Mouse (Mus musculus): ENCODE results near the gene Plcg1.

DNA sequence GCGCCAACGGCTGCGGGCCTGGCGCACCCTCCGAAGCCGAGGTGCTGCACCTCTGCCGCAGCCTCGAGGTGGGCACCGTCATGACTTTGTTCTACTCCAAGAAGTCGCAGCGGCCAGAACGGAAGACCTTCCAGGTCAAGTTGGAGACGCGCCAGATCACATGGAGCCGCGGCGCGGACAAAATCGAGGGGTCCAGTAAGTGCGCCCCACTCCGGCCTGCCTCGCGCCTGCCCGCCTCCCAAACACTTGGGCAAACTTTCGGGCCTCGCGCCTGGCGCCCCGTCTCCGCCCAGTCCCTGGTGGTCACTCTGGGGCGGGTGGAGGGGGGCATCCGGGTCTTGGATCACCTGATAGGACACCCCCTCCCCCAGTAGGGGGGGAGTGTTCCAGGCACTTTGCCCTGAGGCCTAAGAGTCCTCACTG, 750 bp downstream of the Plcg1 start:
- no peak for TF ChIP-seq POLR2A (IDR thresholded peaks at IDR 0.05; ENCODE audit: low read depth, low read length)
- no peak for TF ChIP-seq CTCF (IDR thresholded peaks at IDR 0.05; ENCODE audit: extremely low read depth, insufficient read depth, insufficient read length, insufficient replicate concordance)

Measured in spleen, adult 2 months (tissue).